Mouse (Mus musculus) liver, embryonic 13.5 days (tissue): ENCODE measurements around the gene Trabd2b. TPM values are rescaled to one million over a fixed set of nuclear protein-coding genes. Genes with fewer than 3 reads are reported as not detected.
A peak's percentile ranks its signal among the peaks of the same experiment; 100 is the strongest.

Experiments
- ATAC-seq: fragments of 200-750 bp; cut with Nextera tagmentation; 2 replicates; pipeline ENCODE4 v1.8.0; 2017; ENCODE audit warnings: low read depth, mild to moderate bottlenecking, moderate number of reproducible peaks, moderate library complexity
- DNase-seq: peaks from one replicate; pipeline ENCODE4 v3.0.0; 2022
- H3K27ac ChIP-seq: fragments of 300-500 bp; sonication (generic); 2 replicates; pipeline ENCODE4 v1.5.1; 2015; ENCODE audit warnings: moderate library complexity, mild to moderate bottlenecking, inconsistent platforms
- H3K27me3 ChIP-seq: fragments of 300-500 bp; sonication (generic); 2 replicates; pipeline ENCODE4 v1.6.1; 2015; ENCODE audit warnings: mild to moderate bottlenecking, inconsistent platforms
- H3K36me3 ChIP-seq: fragments of 300-500 bp; sonication (generic); 2 replicates; pipeline ENCODE4 v1.6.1; 2015; ENCODE audit warnings: mild to moderate bottlenecking, inconsistent platforms
- H3K4me1 ChIP-seq: fragments of 300-500 bp; sonication (generic); replicated peaks from 2 replicates; pipeline ENCODE4 v1.6.1; 2015; ENCODE audit warnings: inconsistent platforms
- H3K4me2 ChIP-seq: fragments of 300-500 bp; sonication (generic); 2 replicates; pipeline ENCODE4 v1.6.1; 2015; ENCODE audit warnings: inconsistent platforms, mild to moderate bottlenecking, moderate library complexity
- H3K4me3 ChIP-seq: fragments of 300-500 bp; sonication (generic); replicated peaks from 2 replicates; pipeline ENCODE4 v1.5.1; 2015; ENCODE audit warnings: mild to moderate bottlenecking, inconsistent platforms
- H3K9ac ChIP-seq: fragments of 300-500 bp; sonication (generic); 2 replicates; pipeline ENCODE4 v1.6.1; 2015; ENCODE audit warnings: mild to moderate bottlenecking, inconsistent platforms
- H3K9me3 ChIP-seq: fragments of 300-500 bp; sonication (generic); replicated peaks from 2 replicates; pipeline ENCODE4 v1.6.1; 2016; ENCODE audit warnings: inconsistent platforms
- WGBS: fragments of 180-500 bp; shearing (Covaris S2); methylation state at CpG from one replicate; pipeline ENCODE4 v1.1.7; 2015; ENCODE audit not compliant: insufficient replicate concordance; 5-methylcytosine and 5-hydroxymethylcytosine counted together
- polyA plus RNA-seq: library from polyadenylated mRNA; unstranded; fragments of >200 nt; fragmentation: Nextera tagmentation; extraction: Ambion mirVana; gene quantifications from 2 replicates; pipeline ENCODE4 v1.2.1, GENCODE M21; 2015

Gene Trabd2b
- polyA plus RNA-seq, 1 experiment from 2014 or later, result 0.25 TPM

GRCm38 (mm10) chr4:114645341-114645740 is 238.8 kb downstream of the Trabd2b start:
- peaks cover 5% of the 10 kb centered on the region; the same call in 1 of the 2 replicates for H3K4me1 ChIP-seq
- no peaks in the 10 kb centered on the region for H3K36me3 ChIP-seq
- DNase-seq (no peak), ATAC-seq (no peak)
- peaks cover 10% of the 10 kb centered on the region; the same call in 1 of the 2 replicates for H3K27me3 ChIP-seq
- H3K9me3 ChIP-seq, result no peaks in the 10 kb centered on the region
- H3K9ac ChIP-seq, result no peak overlapping the region
- no peak overlapping the region for H3K4me2 ChIP-seq
- H3K4me3 ChIP-seq, result no peak overlapping the region
- no peak overlapping the region for H3K27ac ChIP-seq

- Histone ChIP-seq H3K4me2 (no peak overlapping the region), H3K27ac (no peak overlapping the region), H3K9ac (no peak overlapping the region), H3K9me3 (no peaks in the 10 kb centered on the region), H3K27me3 (peaks cover 10% of the 10 kb centered on the region; the same call in 1 of the 2 replicates), H3K4me3 (no peak overlapping the region), H3K36me3 (no peaks in the 10 kb centered on the region), H3K4me1 (peaks cover 5% of the 10 kb centered on the region; the same call in 1 of the 2 replicates)
- DNase-seq (no peak), ATAC-seq (no peak)
- 56% methylated on average over 13 of the region's 13 CpGs for WGBS
These were observed 240.5 kb downstream of the Trabd2b start for GRCm38 (mm10) chr4:114646825-114647681.

DNA sequence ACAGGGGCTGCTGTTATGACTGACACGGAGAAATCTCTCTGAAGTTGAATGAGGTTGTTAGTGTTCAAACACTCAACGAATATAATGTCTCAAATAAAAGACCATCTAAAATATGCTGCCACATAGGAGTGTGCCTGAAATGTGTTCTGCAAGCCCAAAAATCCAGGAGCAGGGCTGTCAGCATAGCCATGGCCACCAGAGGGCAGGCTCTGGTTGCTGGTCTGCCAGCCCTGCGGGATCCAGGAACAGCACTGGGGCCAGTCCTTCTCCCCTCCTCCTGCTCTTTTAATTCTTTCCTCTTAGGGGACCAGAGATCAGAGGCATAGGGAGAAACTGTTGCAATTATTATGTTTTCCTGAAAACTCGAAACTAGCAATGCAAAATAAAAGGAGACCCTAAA is 241.2 kb downstream of the Trabd2b start:
- no peak for ATAC-seq
- 4% methylated on average over 4 of the region's 4 CpGs for WGBS

DNA sequence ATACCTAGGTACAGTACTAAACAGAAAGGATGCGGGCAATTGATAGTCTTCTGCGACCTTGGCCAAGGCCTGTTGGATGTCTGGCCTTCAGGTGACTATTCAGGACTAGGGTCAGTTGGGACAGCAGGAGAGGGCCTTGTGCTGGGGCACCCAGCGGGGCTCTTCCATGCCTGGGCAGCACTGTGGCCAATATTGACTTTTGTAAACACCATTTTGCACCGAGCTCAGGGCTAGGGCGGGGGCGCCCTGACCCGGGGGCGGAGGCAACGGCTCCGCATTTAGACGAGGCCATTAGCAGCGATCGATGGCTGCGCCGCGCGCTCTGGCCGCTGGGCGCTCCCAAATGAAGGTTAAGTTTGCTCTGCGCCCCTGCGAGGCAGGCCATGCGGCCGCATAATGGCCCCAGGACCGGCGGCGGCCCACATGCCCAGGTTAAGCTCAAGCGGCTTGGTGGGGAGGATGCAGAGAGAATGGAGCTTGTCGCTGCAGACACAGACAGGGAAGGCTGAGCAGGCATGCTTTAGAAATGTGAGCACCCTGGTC is 242.1 kb downstream of the Trabd2b start:
- peaks cover 10% of the 10 kb centered on the region; the same call in 1 of the 2 replicates for H3K27me3 ChIP-seq
- no peaks in the 10 kb centered on the region for H3K36me3 ChIP-seq
- H3K4me2 ChIP-seq, result 0 out of 2 replicates have a peak overlapping the region, but pooled peaks have one; percentile 3
- no peak overlapping the region for H3K4me3 ChIP-seq
- no peaks in the 10 kb centered on the region for H3K9me3 ChIP-seq
- H3K27ac ChIP-seq, result no peak overlapping the region
- ATAC-seq (peak; percentile 62), DNase-seq (no peak)
- 52% methylated on average over 28 of the region's 28 CpGs for WGBS
- no peak overlapping the region for H3K9ac ChIP-seq
- H3K4me1 ChIP-seq, result peaks cover 5% of the 10 kb centered on the region; the same call in 1 of the 2 replicates

More for the DNA sequence above, 241.2 kb downstream of the Trabd2b start:
- Histone ChIP-seq H3K4me1 (peaks cover 5% of the 10 kb centered on the region; the same call in 1 of the 2 replicates), H3K4me3 (no peak overlapping the region), H3K9me3 (no peaks in the 10 kb centered on the region), H3K27me3 (peaks cover 10% of the 10 kb centered on the region; the same call in 1 of the 2 replicates), H3K9ac (no peak overlapping the region), H3K4me2 (no peak overlapping the region), H3K27ac (no peak overlapping the region), H3K36me3 (no peaks in the 10 kb centered on the region)
- DNase-seq, result peak; percentile 18

DNA sequence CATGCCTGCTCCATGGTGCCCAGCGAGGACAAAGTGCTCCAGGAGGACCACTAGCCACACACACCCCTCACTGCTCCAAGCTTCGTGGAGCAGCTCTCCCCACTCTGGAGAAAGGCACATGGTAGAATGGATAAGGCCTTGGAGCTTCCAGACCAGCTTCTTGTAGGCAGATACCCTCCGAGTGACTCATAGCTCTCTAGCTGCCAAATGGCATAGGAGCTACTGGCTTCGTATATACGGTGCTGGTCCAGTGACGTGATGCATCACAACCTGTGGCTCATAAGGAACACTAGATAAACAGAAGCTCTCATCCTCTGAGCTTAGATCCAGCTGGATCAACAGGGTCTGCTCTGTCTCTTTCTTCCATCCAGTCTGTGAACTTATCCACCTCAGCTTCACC is 244.0 kb downstream of the Trabd2b start:
- no peak for DNase-seq
- H3K9ac ChIP-seq, result no peak overlapping the region
- no peak for ATAC-seq
- peaks cover 10% of the 10 kb centered on the region; the same call in 1 of the 2 replicates for H3K27me3 ChIP-seq
- no peak overlapping the region for H3K4me3 ChIP-seq
- H3K9me3 ChIP-seq, result no peaks in the 10 kb centered on the region
- no peak overlapping the region for H3K4me2 ChIP-seq
- H3K27ac ChIP-seq, result no peak overlapping the region
- peaks cover 5% of the 10 kb centered on the region; the same call in 1 of the 2 replicates for H3K4me1 ChIP-seq
- WGBS, result 75% methylated on average over 6 of the region's 6 CpGs
- no peaks in the 10 kb centered on the region for H3K36me3 ChIP-seq

- no peaks in the 10 kb centered on the region for H3K9me3 ChIP-seq
- H3K27me3 ChIP-seq, result peaks cover 10% of the 10 kb centered on the region; the same call in 1 of the 2 replicates
- WGBS, result 62% methylated on average over 3 of the region's 3 CpGs
- peaks cover 5% of the 10 kb centered on the region; the same call in 1 of the 2 replicates for H3K4me1 ChIP-seq
- H3K4me3 ChIP-seq, result no peak overlapping the region
- DNase-seq (no peak), ATAC-seq (no peak)
- H3K9ac ChIP-seq, result no peak overlapping the region
- H3K4me2 ChIP-seq, result no peak overlapping the region
- no peaks in the 10 kb centered on the region for H3K36me3 ChIP-seq
- H3K27ac ChIP-seq, result no peak overlapping the region
These were observed 244.5 kb downstream of the Trabd2b start for GRCm38 (mm10) chr4:114651007-114651406.

DNA sequence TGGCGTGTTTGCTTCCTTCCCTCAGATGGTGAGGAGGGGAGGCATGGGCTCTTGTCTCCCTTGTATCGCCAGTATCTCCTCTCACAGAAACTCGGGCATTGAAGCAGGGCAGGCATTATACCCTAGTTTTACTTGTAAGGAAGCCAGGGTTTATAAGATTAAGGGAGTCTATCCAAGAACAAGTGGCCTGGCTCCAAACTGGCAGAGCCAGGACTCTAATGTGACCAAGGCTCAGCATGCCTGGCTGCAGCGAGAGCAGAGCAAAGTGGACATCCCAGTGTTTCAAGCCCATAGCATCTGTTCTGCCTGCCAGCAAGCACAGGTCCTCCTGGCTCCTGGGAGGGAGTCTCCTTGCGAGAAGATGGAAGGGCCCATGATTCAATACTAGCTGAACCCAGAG is 245.1 kb downstream of the Trabd2b start:
- DNase-seq, result no peak
- no peaks in the 10 kb centered on the region for H3K36me3 ChIP-seq
- no peak overlapping the region for H3K9ac ChIP-seq
- no peak overlapping the region for H3K4me3 ChIP-seq
- H3K4me2 ChIP-seq, result no peak overlapping the region
- H3K9me3 ChIP-seq, result no peaks in the 10 kb centered on the region
- 62% methylated on average over 5 of the region's 5 CpGs for WGBS
- H3K27me3 ChIP-seq, result peaks cover 10% of the 10 kb centered on the region; the same call in 1 of the 2 replicates
- peaks cover 5% of the 10 kb centered on the region; the same call in 1 of the 2 replicates for H3K4me1 ChIP-seq
- ATAC-seq, result no peak
- H3K27ac ChIP-seq, result no peak overlapping the region

DNA sequence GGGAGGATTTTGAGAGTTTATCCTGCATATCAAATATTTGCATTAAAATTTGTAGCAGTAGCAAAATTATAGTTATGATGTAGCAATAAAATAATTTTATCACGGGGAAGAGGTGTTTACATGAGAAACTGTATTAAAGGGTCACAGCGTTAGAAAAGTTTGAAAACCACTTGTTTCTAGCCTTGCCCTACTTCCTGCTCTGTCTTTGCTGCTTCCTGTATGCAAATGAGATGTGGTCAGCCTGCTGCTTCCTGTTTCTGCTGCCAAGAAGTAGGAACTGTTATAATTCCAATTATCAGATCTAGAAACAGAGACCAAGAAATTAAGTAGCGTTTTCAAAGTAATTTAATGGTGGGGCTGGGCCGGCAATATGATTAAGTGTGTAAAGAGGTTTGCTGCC is 245.9 kb downstream of the Trabd2b start:
- H3K9ac ChIP-seq, result no peak overlapping the region
- H3K4me2 ChIP-seq, result no peak overlapping the region
- H3K9me3 ChIP-seq, result no peaks in the 10 kb centered on the region
- no peaks in the 10 kb centered on the region for H3K36me3 ChIP-seq
- H3K27me3 ChIP-seq, result peaks cover 10% of the 10 kb centered on the region; the same call in 1 of the 2 replicates
- H3K4me3 ChIP-seq, result no peak overlapping the region
- ATAC-seq (no peak), DNase-seq (no peak)
- no peak overlapping the region for H3K27ac ChIP-seq
- H3K4me1 ChIP-seq, result peaks cover 5% of the 10 kb centered on the region; the same call in 1 of the 2 replicates
- WGBS, result 39% methylated on average over 4 of the region's 4 CpGs

GRCm38 (mm10) chr4:114657933-114658332 is 251.4 kb downstream of the Trabd2b start:
- H3K27me3 ChIP-seq, result no peaks in the 10 kb centered on the region

GRCm38 (mm10) chr4:114659876-114660275 is 253.4 kb downstream of the Trabd2b start:
- H3K4me3 ChIP-seq, result no peak overlapping the region
- no peak overlapping the region for H3K4me2 ChIP-seq
- no peaks in the 10 kb centered on the region for H3K36me3 ChIP-seq
- no peak overlapping the region for H3K27ac ChIP-seq
- peaks cover 21% of the 10 kb centered on the region for H3K4me1 ChIP-seq
- DNase-seq (no peak), ATAC-seq (no peak)
- WGBS, result 71% methylated on average over 5 of the region's 5 CpGs
- no peak overlapping the region for H3K9ac ChIP-seq
- H3K27me3 ChIP-seq, result no peaks in the 10 kb centered on the region
- H3K9me3 ChIP-seq, result no peaks in the 10 kb centered on the region

More at GRCm38 (mm10) chr4:114657933-114658332, 251.4 kb downstream of the Trabd2b start:
- H3K9me3 ChIP-seq, result no peaks in the 10 kb centered on the region
- H3K4me3 ChIP-seq, result no peak overlapping the region
- ATAC-seq (no peak), DNase-seq (no peak)
- no peak overlapping the region for H3K27ac ChIP-seq
- H3K4me1 ChIP-seq, result peaks cover 3% of the 10 kb centered on the region; the same call in 1 of the 2 replicates
- H3K9ac ChIP-seq, result no peak overlapping the region
- no peaks in the 10 kb centered on the region for H3K36me3 ChIP-seq
- 50% methylated on average over 2 of the region's 2 CpGs for WGBS
- H3K4me2 ChIP-seq, result no peak overlapping the region
